In the genomic region with DNA sequence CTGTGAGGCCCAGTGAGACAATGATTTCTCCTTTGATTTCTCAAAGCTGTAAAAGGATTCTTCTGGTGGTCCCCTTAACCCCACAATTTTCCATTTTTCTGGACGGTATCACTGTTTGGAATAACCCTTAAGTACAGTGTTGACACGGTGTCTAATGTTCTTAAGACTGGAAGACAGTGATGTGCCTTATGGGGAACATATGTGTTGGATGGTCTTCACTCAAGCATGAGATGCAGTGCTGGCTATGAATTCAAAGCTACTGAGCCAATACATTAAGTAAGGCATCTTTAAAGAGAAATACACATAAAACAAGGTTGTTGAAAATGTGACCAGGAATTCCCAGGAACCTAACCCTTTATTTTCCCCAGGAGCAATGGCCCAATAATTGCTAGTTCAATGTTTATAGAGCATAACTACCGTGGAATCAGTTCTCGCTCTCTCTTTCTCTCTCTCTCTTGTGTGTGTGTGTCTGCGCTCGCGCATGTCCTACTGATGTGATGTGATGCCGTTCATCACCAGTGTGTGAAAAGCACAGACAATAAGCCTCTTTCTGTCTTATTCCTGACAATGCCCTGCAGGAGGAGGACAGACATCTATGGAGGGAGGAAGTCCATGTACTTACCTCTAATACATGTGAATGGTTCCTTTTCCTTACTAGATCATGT, we compare ENCODE assay signal across 15 mouse cellular contexts.
"Had no signal": no experiment of that assay in that cellular context is flagged by ENCODE, and none has a peak within 500 bp of the region (broad histone marks: within the 10 kb centered on the region; RNA-seq: fewer than 3 reads in every experiment).

No protein-coding gene starts in this region.

- H3K9ac ChIP-seq: limb, embryonic 13.5 days; liver, embryonic 12.5 days; lung, embryonic 15.5 days; midbrain, embryonic 12.5 days had no signal

- H3K27ac ChIP-seq: kidney, postnatal 0 days; limb, embryonic 13.5 days; liver, embryonic 12.5 days; lung, embryonic 15.5 days; macrophage; midbrain, embryonic 12.5 days; stomach, postnatal 0 days had no signal

- H3K4me2 ChIP-seq: limb, embryonic 13.5 days; liver, embryonic 12.5 days; lung, embryonic 15.5 days; midbrain, embryonic 12.5 days had no signal

- H3K27me3 ChIP-seq: limb, embryonic 13.5 days; liver, embryonic 12.5 days; lung, embryonic 15.5 days; megakaryocyte, embryonic 14.5 days; midbrain, embryonic 12.5 days had no signal

- H3K4me3 ChIP-seq: limb, embryonic 13.5 days; liver, embryonic 12.5 days; lung, embryonic 15.5 days; megakaryocyte, embryonic 14.5 days; midbrain, embryonic 12.5 days had no signal

- H3K9me3 ChIP-seq: lung, embryonic 15.5 days; midbrain, embryonic 12.5 days had no signal

- DNase-seq: kidney, adult 11 months; kidney, adult 9 months; kidney, postnatal 36 days; layer of hippocampus, adult 9-11 months; layer of hippocampus, postnatal 36 days; lung, postnatal 14 days; thymus, postnatal 4 days had no signal

- H3K36me3 ChIP-seq: limb, embryonic 13.5 days; liver, embryonic 12.5 days; lung, embryonic 15.5 days; midbrain, embryonic 12.5 days had no signal

- ATAC-seq: liver, embryonic 12.5 days had no signal

- H3K4me1 ChIP-seq: liver, embryonic 12.5 days; megakaryocyte, embryonic 14.5 days had no signal
